Mouse (Mus musculus): ENCODE data around the gene Tectb. TPM values are rescaled to one million over a fixed set of nuclear protein-coding genes. Genes with fewer than 3 reads are reported as not detected.

Tectb gene
- total and polyA plus RNA-seq, 2 experiments from 2014 or later: 0.16 TPM; not detected in 1

DNA sequence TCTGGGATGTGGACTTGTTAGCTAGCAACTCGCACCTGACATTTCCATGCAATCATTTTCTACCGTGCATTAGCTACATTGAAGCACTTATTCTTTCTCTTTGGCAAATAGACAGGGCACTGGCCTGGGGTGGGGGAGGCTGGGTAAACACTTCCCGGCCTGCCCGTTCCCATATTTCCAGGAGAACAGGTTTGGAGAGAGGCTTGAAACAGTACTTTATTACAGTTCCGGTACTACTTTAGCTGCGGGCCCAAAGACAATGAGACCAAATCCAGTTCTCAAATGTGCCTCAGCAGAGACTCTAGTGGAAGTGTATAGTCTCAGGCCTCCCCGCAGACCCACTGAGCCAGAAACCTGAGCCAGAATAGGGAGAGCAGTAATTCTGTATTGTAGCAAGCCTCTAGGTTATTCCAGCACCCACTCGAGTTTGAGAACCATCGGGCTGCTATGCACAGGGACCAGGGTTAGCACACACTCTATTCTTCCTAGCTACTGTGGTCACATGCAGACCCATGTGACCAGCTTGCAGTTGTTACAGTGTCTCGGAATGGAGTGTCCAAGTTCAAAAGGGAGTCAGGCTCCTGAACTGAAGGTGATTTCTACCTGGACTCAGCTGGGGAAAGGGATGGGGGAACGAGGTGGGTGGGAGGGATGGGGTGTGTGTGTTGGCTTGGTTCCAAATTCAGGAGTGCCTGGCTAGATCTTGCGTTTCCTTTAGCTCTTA is 33.2 kb downstream of the Tectb start:
- H3K4me2 ChIP-seq (ENCODE audit: low read depth, low read length, poor library complexity, severe bottlenecking): no peak overlapping the region
- no peak for TF ChIP-seq CTCF (IDR thresholded peaks at IDR 0.05)
- H3K4me3 ChIP-seq (ENCODE audit: low read depth, low read length): no peak overlapping the region
- H3K27ac ChIP-seq (ENCODE audit: low read depth, low read length): no peak overlapping the region
- no peaks in the 10 kb centered on the region for H3K36me3 ChIP-seq (ENCODE audit: insufficient read depth, low read length)
- 85% methylated on average over 12 of the region's 12 CpGs for WGBS
- no peak for ATAC-seq (ENCODE audit: low FRiP score)
- no peaks in the 10 kb centered on the region; the same call in 1 of the 2 replicates for H3K4me1 ChIP-seq (ENCODE audit: insufficient read depth, low read length)
- no peak overlapping the region for H3K9ac ChIP-seq (replicated peaks; ENCODE audit: low read length, poor library complexity, severe bottlenecking)
- DNase-seq (ENCODE audit: low spot score): no peak
- no peaks in the 10 kb centered on the region for H3K9me3 ChIP-seq (ENCODE audit: low read length)
- no peaks in the 10 kb centered on the region for H3K27me3 ChIP-seq (ENCODE audit: insufficient read depth, low read length)

DNA sequence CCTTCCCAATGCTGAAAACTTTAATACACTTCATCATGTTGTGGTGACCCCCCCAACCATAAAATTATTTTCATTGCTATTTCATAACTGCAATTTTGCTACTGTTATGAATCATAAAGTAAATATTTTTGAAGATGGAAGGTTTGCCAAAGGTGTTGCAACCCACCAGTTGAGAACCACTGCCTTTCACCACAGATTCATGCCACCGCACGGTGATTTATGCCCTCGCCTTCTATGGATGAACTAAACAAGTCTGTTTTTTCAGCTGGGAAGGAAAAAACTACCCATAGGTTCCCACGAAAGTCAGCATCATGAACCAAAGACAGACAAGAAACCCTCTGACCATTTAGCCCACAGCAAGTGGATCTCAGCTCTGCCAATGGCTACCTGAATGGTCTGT is 36.3 kb downstream of the Tectb start:
- TF ChIP-seq CTCF (IDR thresholded peaks at IDR 0.05): no peak
- ATAC-seq (ENCODE audit: low FRiP score) (no peak), DNase-seq (ENCODE audit: low spot score) (no peak)
- Histone ChIP-seq H3K4me3 (ENCODE audit: low read depth, low read length) (no peak overlapping the region), H3K27ac (ENCODE audit: low read depth, low read length) (no peak overlapping the region), H3K27me3 (ENCODE audit: insufficient read depth, low read length) (no peaks in the 10 kb centered on the region), H3K9me3 (ENCODE audit: low read length) (no peaks in the 10 kb centered on the region), H3K4me2 (ENCODE audit: low read depth, low read length, poor library complexity, severe bottlenecking) (no peak overlapping the region), H3K9ac (replicated peaks; ENCODE audit: low read length, poor library complexity, severe bottlenecking) (no peak overlapping the region), H3K36me3 (ENCODE audit: insufficient read depth, low read length) (no peaks in the 10 kb centered on the region), H3K4me1 (ENCODE audit: insufficient read depth, low read length) (no peaks in the 10 kb centered on the region; the same call in 1 of the 2 replicates)
- 92% methylated on average over 4 of the region's 4 CpGs for WGBS

DNA sequence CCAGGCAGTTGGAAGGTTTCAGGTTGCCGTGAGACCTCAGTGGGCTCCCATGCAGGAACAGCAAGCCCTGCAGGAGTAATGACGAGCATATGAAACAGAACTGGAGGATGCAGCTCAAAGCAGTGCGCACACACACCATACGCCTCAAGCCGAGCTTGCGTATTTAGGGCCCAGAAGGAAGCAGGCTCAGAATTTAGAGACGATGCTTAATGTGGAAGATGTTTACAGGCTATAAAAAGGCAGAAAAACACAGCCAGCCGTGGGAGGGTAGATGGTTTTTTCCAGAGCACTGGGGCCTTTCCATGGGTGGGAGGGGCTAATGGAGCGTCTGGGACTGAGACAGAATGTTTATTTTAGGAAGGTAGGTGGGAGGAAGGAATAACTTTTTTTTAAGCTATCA is 36.8 kb downstream of the Tectb start:
- Histone ChIP-seq H3K4me1 (ENCODE audit: insufficient read depth, low read length) (no peaks in the 10 kb centered on the region; the same call in 1 of the 2 replicates), H3K9me3 (ENCODE audit: low read length) (no peaks in the 10 kb centered on the region), H3K4me3 (ENCODE audit: low read depth, low read length) (no peak overlapping the region), H3K9ac (replicated peaks; ENCODE audit: low read length, poor library complexity, severe bottlenecking) (no peak overlapping the region), H3K27ac (ENCODE audit: low read depth, low read length) (no peak overlapping the region), H3K4me2 (ENCODE audit: low read depth, low read length, poor library complexity, severe bottlenecking) (no peak overlapping the region), H3K36me3 (ENCODE audit: insufficient read depth, low read length) (no peaks in the 10 kb centered on the region), H3K27me3 (ENCODE audit: insufficient read depth, low read length) (no peaks in the 10 kb centered on the region)
- TF ChIP-seq CTCF (IDR thresholded peaks at IDR 0.05): no peak
- DNase-seq (ENCODE audit: low spot score) (no peak), ATAC-seq (ENCODE audit: low FRiP score) (no peak)
- 85% methylated on average over 9 of the region's 9 CpGs for WGBS

DNA sequence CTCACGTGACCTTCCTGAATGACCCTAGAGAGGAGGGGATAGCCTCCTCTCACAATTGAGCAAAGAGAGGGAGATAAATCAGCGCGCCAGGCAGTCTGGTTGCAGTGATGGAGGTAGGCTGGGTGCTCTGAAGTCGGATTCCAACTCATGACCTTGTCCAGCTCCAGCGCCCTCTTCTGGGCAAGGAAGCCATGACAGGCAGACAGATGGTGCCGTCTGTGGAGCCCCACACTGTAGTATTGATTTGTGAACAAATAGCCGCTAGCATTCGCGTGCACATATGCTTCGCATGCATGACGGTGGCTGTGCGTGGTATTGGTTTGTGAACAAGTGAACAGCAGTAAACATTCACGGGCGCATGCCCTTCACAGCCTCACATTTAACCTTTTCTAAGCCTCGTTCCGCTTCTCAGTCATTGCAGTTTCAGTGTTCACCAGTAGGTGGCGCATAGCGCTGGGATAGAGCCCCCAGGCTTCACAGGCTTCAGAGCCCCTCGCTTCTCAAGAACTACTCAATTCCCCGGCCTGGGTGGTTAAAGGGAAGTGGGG is 37.7 kb downstream of the Tectb start:
- peak; percentile 90 for TF ChIP-seq CTCF (IDR thresholded peaks at IDR 0.05)
- Histone ChIP-seq H3K4me2 (ENCODE audit: low read depth, low read length, poor library complexity, severe bottlenecking) (peak overlapping the region; percentile 52), H3K4me3 (ENCODE audit: low read depth, low read length) (peak overlapping the region; percentile 34), H3K27ac (ENCODE audit: low read depth, low read length) (no peak overlapping the region), H3K9me3 (ENCODE audit: low read length) (no peaks in the 10 kb centered on the region), H3K4me1 (ENCODE audit: insufficient read depth, low read length) (no peaks in the 10 kb centered on the region; the same call in 1 of the 2 replicates), H3K27me3 (ENCODE audit: insufficient read depth, low read length) (no peaks in the 10 kb centered on the region), H3K36me3 (ENCODE audit: insufficient read depth, low read length) (no peaks in the 10 kb centered on the region), H3K9ac (replicated peaks; ENCODE audit: low read length, poor library complexity, severe bottlenecking) (0 out of 2 replicates have a peak overlapping the region, but pooled peaks have one; percentile 15)
- ATAC-seq (ENCODE audit: low FRiP score): peak; percentile 88
- peak; percentile 91 for DNase-seq (ENCODE audit: low spot score)
- 2% methylated on average over 20 of the region's 20 CpGs for WGBS

DNA sequence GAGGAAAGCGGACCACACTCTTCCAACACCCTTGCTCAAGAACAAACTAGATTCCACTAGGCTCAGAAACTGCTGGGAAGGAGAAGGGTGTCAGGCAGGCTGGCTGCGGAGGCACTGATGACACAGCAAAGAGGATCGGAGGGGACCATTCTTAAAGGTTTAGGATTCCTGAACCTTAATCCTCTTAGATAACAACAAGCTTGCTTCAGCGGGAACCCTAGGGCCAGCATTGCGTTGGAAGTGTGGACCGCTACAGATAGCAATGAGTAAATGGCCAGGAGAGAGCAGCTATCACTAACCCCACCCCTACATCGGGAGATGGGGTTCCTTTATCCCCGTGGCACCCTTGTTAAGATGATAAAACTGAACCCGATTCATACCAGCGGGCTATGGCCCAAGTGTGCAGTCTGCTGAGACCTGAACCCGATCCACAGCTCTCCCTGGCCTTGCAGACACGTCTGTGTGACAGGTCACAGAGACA is 38.2 kb downstream of the Tectb start:
- H3K36me3 ChIP-seq (ENCODE audit: insufficient read depth, low read length): no peaks in the 10 kb centered on the region
- H3K9ac ChIP-seq (replicated peaks; ENCODE audit: low read length, poor library complexity, severe bottlenecking): no peak overlapping the region
- H3K4me1 ChIP-seq (ENCODE audit: insufficient read depth, low read length): no peaks in the 10 kb centered on the region; the same call in 1 of the 2 replicates
- no peaks in the 10 kb centered on the region for H3K27me3 ChIP-seq (ENCODE audit: insufficient read depth, low read length)
- no peak overlapping the region for H3K27ac ChIP-seq (ENCODE audit: low read depth, low read length)
- ATAC-seq (ENCODE audit: low FRiP score) (no peak; the same call in 1 of the 2 replicates), DNase-seq (ENCODE audit: low spot score) (no peak)
- peak overlapping the region; percentile 52 for H3K4me2 ChIP-seq (ENCODE audit: low read depth, low read length, poor library complexity, severe bottlenecking)
- H3K4me3 ChIP-seq (ENCODE audit: low read depth, low read length): peak overlapping the region; percentile 34
- no peaks in the 10 kb centered on the region for H3K9me3 ChIP-seq (ENCODE audit: low read length)
- TF ChIP-seq CTCF (IDR thresholded peaks at IDR 0.05): no peak
- WGBS: 13% methylated on average over 12 of the region's 12 CpGs

DNA sequence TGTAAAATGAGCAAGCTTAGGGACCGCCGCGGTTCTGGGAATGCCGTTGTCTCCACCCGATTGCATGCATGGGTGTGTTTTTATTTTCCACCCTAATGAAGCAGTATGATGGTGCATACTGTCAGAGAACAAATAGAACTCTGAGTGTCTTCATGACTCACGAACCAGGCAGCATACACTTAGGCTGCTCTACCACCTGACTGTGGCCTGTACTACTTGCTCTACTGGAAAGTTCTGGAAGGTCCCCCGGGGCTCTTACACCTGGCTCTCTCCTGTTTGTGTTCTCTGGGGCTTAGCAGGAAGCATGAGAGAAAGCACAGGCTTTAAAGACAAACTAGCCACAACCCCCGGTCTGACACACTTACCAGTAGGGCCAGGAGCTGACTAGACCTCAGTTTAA is 38.8 kb downstream of the Tectb start:
- H3K27ac ChIP-seq (ENCODE audit: low read depth, low read length): no peak overlapping the region
- no peak for TF ChIP-seq CTCF (IDR thresholded peaks at IDR 0.05)
- 73% methylated on average over 8 of the region's 8 CpGs for WGBS
- DNase-seq (ENCODE audit: low spot score) (no peak), ATAC-seq (ENCODE audit: low FRiP score) (no peak)
- no peaks in the 10 kb centered on the region for H3K36me3 ChIP-seq (ENCODE audit: insufficient read depth, low read length)
- H3K27me3 ChIP-seq (ENCODE audit: insufficient read depth, low read length): no peaks in the 10 kb centered on the region
- no peaks in the 10 kb centered on the region; the same call in 1 of the 2 replicates for H3K4me1 ChIP-seq (ENCODE audit: insufficient read depth, low read length)
- no peak overlapping the region for H3K9ac ChIP-seq (replicated peaks; ENCODE audit: low read length, poor library complexity, severe bottlenecking)
- no peak overlapping the region for H3K4me3 ChIP-seq (ENCODE audit: low read depth, low read length)
- H3K9me3 ChIP-seq (ENCODE audit: low read length): no peaks in the 10 kb centered on the region
- H3K4me2 ChIP-seq (ENCODE audit: low read depth, low read length, poor library complexity, severe bottlenecking): no peak overlapping the region
